Mouse (Mus musculus): ENCODE data around the gene Iars2. TPM values are rescaled to one million over a fixed set of nuclear protein-coding genes. Genes with fewer than 3 reads are reported as not detected.

Iars2 gene
- total and polyA plus RNA-seq, 3 experiments: 37.2 to 47.2 (median 41.9) TPM

DNA sequence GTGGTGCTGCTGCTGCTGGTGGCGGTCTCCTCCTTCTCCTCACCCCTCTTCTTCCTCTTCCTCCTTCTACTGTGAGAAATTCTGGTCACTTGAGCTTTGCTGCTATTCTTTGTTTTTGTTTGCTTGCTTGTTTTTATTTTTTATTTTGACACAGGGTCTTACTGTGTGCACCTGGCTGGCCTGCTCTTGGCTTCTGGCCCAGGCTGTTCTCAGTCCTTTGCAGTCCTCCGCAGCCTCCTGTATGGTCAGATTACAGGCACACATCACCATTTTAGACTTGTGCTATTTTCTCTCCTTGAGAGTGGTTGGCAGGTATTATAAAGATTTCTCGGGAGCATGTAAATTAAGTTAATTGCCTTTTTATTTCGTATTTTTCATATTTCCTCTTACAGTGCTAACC, 4.9 kb upstream of the Iars2 start:
- Histone ChIP-seq H3K27ac (ENCODE audit: insufficient read depth, low read depth) (no peak overlapping the region), H3K4me2 (ENCODE audit: insufficient read depth, low read depth, poor library complexity, severe bottlenecking) (no peak overlapping the region; the same call in 1 of the 2 replicates), H3K36me3 (replicated peaks in 1 of 2; ENCODE audit: control insufficient read depth in 1 of 2, insufficient read depth in 1 of 2, low read length in 1 of 2) (peaks cover 5 to 27% of the 10 kb centered on the region in 2 experiments), H3K27me3 (replicated peaks) (no peaks in the 10 kb centered on the region), H3K79me2 (replicated peaks; ENCODE audit: control insufficient read depth, extremely low read depth, insufficient read depth, poor library complexity, severe bottlenecking) (peaks cover 31% of the 10 kb centered on the region), H3K9ac (ENCODE audit: insufficient read depth, low read depth) (no peak overlapping the region), H3K9me3 (replicated peaks; ENCODE audit: low read length) (no peaks in the 10 kb centered on the region), H3K4me1 (ENCODE audit: control insufficient read depth in 1 of 2, insufficient read depth in 2 of 2) (peaks cover 0 to 53% of the 10 kb centered on the region in 2 experiments; a peak in 2 of 4 replicates), H3K4me3 (replicated peaks in 1 of 3; ENCODE audit: low read depth in 2 of 3, low read length in 2 of 3, poor library complexity in 1 of 3) (no peak overlapping the region)
- TF ChIP-seq USF1 (IDR thresholded peaks at IDR 0.05; ENCODE audit: low read depth, low read length) (no peak), ZNF384 (IDR thresholded peaks at IDR 0.05; ENCODE audit: low read depth, low read length) (no peak), RCOR1 (conservative IDR thresholded peaks at IDR 0.05; ENCODE audit: low read depth, low read length) (no peak), GABPA (IDR thresholded peaks at IDR 0.05; ENCODE audit: insufficient replicate concordance, low read depth, low read length) (no peak), MAFK (IDR thresholded peaks at IDR 0.05; ENCODE audit: insufficient replicate concordance, low read length) (no peak), MAX (IDR thresholded peaks at IDR 0.05; ENCODE audit: low read length) (no peak), NELFE (IDR thresholded peaks at IDR 0.05; ENCODE audit: low read depth, low read length) (no peak), IRF4 (IDR thresholded peaks at IDR 0.05; ENCODE audit: low read depth, low read length) (no peak), RAD21 (IDR thresholded peaks at IDR 0.05; ENCODE audit: low read depth, low read length) (no peak), CHD2 (IDR thresholded peaks at IDR 0.05; ENCODE audit: low read length) (no peak), ELF1 (IDR thresholded peaks at IDR 0.05; ENCODE audit: low read depth, low read length) (no peak), MYC (IDR thresholded peaks at IDR 0.05; ENCODE audit: low read depth, low read length) (no peak), UBTF (IDR thresholded peaks at IDR 0.05; ENCODE audit: low read depth, low read length) (no peak), USF2 (conservative IDR thresholded peaks at IDR 0.05; ENCODE audit: low read depth, low read length) (no peak), SIN3A (IDR thresholded peaks at IDR 0.05; ENCODE audit: low read length) (no peak), MAZ (IDR thresholded peaks at IDR 0.05; ENCODE audit: low read depth, low read length) (no peak), BHLHE40 (IDR thresholded peaks at IDR 0.05; ENCODE audit: low read depth, low read length) (no peak), KAT2A (IDR thresholded peaks at IDR 0.05; ENCODE audit: insufficient replicate concordance, low read length) (no peak), POLR2A (IDR thresholded peaks at IDR 0.05; ENCODE audit: low read depth, low read length) (no peak), ZMIZ1 (IDR thresholded peaks at IDR 0.05; ENCODE audit: low read depth, low read length) (no peak)
- in situ Hi-C loops (cut with MboI; ENCODE audit: low pct_ligation_motif_present, low pct_unique_long_range_greater_than_20kb, low sequenced_read_pairs) (no loop called here), dilution Hi-C loops (cut with MboI; ENCODE audit: extremely low pct_ligation_motif_present, extremely low pct_unique_long_range_greater_than_20kb, low sequenced_read_pairs) (no loop called here)
- DNase-seq (ENCODE audit: extremely low read depth): no peak

DNA sequence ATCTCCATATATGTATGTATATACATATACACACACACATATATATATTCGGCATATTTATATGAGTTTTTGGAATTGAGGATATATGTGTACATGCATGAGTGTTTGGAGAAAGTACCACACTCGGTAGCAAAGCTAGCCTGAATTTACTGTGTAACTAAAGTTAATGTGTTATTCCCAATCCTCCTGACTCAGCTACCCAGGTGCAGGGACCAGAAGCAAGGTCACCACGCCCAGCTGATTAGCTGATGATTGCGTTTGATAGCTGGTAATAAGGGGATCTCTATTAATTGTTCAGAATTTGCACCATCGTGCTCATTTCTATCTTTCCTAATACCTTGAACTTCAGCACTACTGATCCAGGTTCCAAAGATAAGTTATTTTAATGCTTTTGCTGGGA, 4.5 kb upstream of the Iars2 start:
- no peaks in the 10 kb centered on the region for H3K27me3 ChIP-seq (replicated peaks)
- no peaks in the 10 kb centered on the region for H3K9me3 ChIP-seq (replicated peaks; ENCODE audit: low read length)
- H3K36me3 ChIP-seq (replicated peaks in 1 of 2; ENCODE audit: control insufficient read depth in 1 of 2, insufficient read depth in 1 of 2, low read length in 1 of 2): peaks cover 3 to 23% of the 10 kb centered on the region in 2 experiments
- in situ Hi-C loops (cut with MboI; ENCODE audit: low pct_ligation_motif_present, low pct_unique_long_range_greater_than_20kb, low sequenced_read_pairs) (no loop called here), dilution Hi-C loops (cut with MboI; ENCODE audit: extremely low pct_ligation_motif_present, extremely low pct_unique_long_range_greater_than_20kb, low sequenced_read_pairs) (no loop called here)
- H3K79me2 ChIP-seq (replicated peaks; ENCODE audit: control insufficient read depth, extremely low read depth, insufficient read depth, poor library complexity, severe bottlenecking): peaks cover 31% of the 10 kb centered on the region
- no peak overlapping the region for H3K27ac ChIP-seq (ENCODE audit: insufficient read depth, low read depth)
- peaks cover 0 to 53% of the 10 kb centered on the region in 2 experiments; a peak in 2 of 4 replicates for H3K4me1 ChIP-seq (ENCODE audit: control insufficient read depth in 1 of 2, insufficient read depth in 2 of 2)
- no peak overlapping the region; the same call in 1 of the 2 replicates for H3K4me2 ChIP-seq (ENCODE audit: insufficient read depth, low read depth, poor library complexity, severe bottlenecking)
- DNase-seq (ENCODE audit: extremely low read depth): no peak
- H3K9ac ChIP-seq (ENCODE audit: insufficient read depth, low read depth): no peak overlapping the region
- TF ChIP-seq ZKSCAN1 (IDR thresholded peaks at IDR 0.05; ENCODE audit: borderline replicate concordance, low read depth, low read length) (no peak), USF2 (conservative IDR thresholded peaks at IDR 0.05; ENCODE audit: low read depth, low read length) (no peak), TCF12 (IDR thresholded peaks at IDR 0.05; ENCODE audit: low read depth, low read length) (no peak), ELF1 (IDR thresholded peaks at IDR 0.05; ENCODE audit: low read depth, low read length) (no peak), NELFE (IDR thresholded peaks at IDR 0.05; ENCODE audit: low read depth, low read length) (no peak)
- H3K4me3 ChIP-seq (replicated peaks in 1 of 3; ENCODE audit: low read depth in 2 of 3, low read length in 2 of 3, poor library complexity in 1 of 3): no peak overlapping the region

Measured in CH12.LX (cell line).